Mouse (Mus musculus) embryonic fibroblast, embryonic 13.5 days (primary cell): ENCODE measurements around the gene Slc22a6. TPM values are rescaled to one million over a fixed set of nuclear protein-coding genes. Genes with fewer than 3 reads are reported as not detected.

ENCODE experiments used
- H3K27ac ChIP-seq: 2 replicates; pipeline ENCODE4 v1.5.1; 2012; ENCODE audit warnings: low read length, control low read depth, inconsistent platforms; ENCODE audit not compliant: insufficient read depth
- H3K4me1 ChIP-seq: 2 replicates; pipeline ENCODE4 v1.6.1; 2011; ENCODE audit warnings: low read length; ENCODE audit not compliant: control insufficient read depth, insufficient read depth
- H3K4me3 ChIP-seq: 2 replicates; pipeline ENCODE4 v1.5.1; 2011; ENCODE audit warnings: mild to moderate bottlenecking, control low read depth, low read length; ENCODE audit not compliant: insufficient read depth
- CTCF ChIP-seq: IDR thresholded peaks from 2 replicates; pipeline ENCODE4 v1.5.1; 2011; ENCODE audit warnings: mild to moderate bottlenecking, control low read depth, low read length, moderate library complexity, borderline replicate concordance; ENCODE audit not compliant: insufficient read depth
- POLR2A ChIP-seq: IDR thresholded peaks from 2 replicates; pipeline ENCODE4 v1.6.1; 2011; ENCODE audit warnings: low read depth, mild to moderate bottlenecking, control low read depth, low read length, moderate library complexity
- polyA plus RNA-seq: library from polyadenylated mRNA; stranded (reverse); fragments of >200 nt; gene quantifications from 2 replicates; pipeline ENCODE4 v1.2.4, GENCODE M21; 2011; ENCODE audit warnings: low read depth; ENCODE audit not compliant: missing spikeins, insufficient read length

The Slc22a6 gene
- polyA plus RNA-seq, 1 experiment: not detected

DNA sequence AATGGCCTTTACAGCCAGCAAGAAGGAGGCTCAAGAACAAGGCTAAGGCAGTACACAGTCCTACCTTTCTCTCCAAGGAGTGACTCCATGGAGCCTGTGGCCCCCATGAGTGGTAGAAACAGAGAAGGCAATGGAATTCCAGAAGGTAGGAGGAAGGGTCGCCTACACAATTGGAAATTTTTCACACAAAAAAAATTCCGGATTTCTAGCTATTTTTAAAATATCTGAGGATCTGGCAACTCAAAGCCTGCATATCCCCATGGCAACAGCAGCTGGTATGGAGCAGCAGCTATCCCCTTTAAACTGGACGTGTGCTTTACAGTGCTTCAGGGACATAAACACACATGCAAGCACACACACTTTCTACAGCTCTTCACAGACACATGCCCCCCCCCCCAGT is 31.5 kb upstream of the Slc22a6 start:
- Histone ChIP-seq H3K4me1 (no peaks in the 10 kb centered on the region), H3K4me3 (no peak overlapping the region), H3K27ac (no peak overlapping the region)
- no peak for TF ChIP-seq POLR2A
- TF ChIP-seq CTCF: no peak

DNA sequence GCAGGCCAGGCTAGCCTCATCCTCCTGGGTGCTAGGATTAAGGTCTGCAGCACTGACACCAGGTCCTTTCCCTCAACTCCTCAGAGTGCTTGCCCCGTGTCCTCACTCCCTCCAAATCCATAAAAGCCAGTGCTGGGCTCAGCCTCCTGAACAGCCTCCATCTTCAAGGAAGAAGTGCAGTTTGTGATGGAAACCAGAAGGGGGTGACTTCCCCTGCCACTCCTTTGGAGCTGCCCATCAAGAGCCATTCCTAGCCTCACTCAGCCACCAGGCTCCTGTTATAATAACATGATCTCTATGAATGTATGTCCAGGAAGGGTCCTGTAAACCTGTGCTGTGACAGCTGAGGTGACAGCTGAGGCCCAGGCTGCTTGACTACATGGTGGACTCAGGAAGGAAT is 30.5 kb upstream of the Slc22a6 start:
- Histone ChIP-seq H3K4me3 (no peak overlapping the region), H3K4me1 (no peaks in the 10 kb centered on the region), H3K27ac (no peak overlapping the region)
- TF ChIP-seq POLR2A (no peak), CTCF (no peak)

GRCm38 (mm10) chr19:8590954-8591353 is 26.9 kb upstream of the Slc22a6 start, which contains the start of gene Slc22a8:
Gene Slc22a8, plus strand, starts transcription at chr19:8591254.
- H3K27ac ChIP-seq: no peak within 1 kb of the TSS

GRCm38 (mm10) chr19:8592155-8592554 is 25.7 kb upstream of the Slc22a6 start:
- TF ChIP-seq CTCF: no peak
- no peak for TF ChIP-seq POLR2A
- no peak overlapping the region for H3K27ac ChIP-seq
- H3K4me1 ChIP-seq: no peaks in the 10 kb centered on the region
- H3K4me3 ChIP-seq: no peak overlapping the region

More at GRCm38 (mm10) chr19:8590954-8591353, 26.9 kb upstream of the Slc22a6 start, which contains the start of gene Slc22a8:
- Histone ChIP-seq H3K4me3 (no peak within 1 kb of the TSS), H3K4me1 (no peaks in the 10 kb centered on the region)
- TF ChIP-seq CTCF: no peak
- no peak for TF ChIP-seq POLR2A

DNA sequence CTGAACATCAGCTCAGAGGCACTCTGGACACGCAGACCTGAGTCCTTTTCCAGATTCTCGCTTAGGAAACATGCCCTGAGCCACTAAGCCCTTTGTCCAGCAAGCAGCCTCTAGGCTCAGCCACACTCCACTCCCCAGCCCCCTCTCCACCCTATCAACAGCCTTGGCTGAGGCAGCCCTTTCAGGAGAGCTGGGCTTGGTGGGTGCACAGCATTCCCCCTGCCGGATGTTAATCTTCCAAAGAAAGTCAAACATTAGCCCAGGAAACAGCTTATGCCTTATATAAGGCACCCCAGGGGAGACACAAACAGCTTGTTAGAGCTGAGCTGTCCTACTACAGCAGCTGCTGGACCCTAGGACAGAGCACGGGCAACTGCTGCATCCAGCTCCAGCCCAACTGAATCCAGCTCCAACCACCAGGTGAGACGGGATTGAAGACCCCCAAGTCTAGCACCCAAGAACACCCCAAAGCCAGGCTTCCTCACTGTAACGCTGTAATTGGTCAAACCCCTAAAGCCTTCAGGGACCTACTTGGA is 24.9 kb upstream of the Slc22a6 start:
- TF ChIP-seq POLR2A (no peak), CTCF (no peak)
- Histone ChIP-seq H3K4me3 (no peak overlapping the region), H3K27ac (no peak overlapping the region), H3K4me1 (no peaks in the 10 kb centered on the region)

DNA sequence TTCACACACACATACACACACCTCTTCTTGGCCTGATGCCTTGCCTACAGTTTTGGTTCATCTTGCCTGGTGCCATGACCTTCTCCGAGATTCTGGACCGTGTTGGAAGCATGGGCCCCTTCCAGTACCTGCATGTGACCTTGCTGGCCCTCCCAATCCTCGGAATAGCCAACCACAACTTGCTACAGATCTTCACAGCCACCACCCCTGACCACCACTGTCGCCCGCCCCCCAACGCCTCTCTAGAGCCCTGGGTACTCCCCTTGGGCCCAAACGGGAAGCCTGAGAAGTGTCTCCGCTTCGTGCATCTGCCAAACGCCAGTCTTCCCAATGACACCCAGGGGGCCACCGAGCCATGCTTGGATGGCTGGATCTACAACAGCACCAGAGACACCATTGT is 24.0 kb upstream of the Slc22a6 start:
- TF ChIP-seq POLR2A (no peak), CTCF (no peak)
- H3K4me1 ChIP-seq: no peaks in the 10 kb centered on the region
- H3K4me3 ChIP-seq: no peak overlapping the region
- no peak overlapping the region for H3K27ac ChIP-seq

DNA sequence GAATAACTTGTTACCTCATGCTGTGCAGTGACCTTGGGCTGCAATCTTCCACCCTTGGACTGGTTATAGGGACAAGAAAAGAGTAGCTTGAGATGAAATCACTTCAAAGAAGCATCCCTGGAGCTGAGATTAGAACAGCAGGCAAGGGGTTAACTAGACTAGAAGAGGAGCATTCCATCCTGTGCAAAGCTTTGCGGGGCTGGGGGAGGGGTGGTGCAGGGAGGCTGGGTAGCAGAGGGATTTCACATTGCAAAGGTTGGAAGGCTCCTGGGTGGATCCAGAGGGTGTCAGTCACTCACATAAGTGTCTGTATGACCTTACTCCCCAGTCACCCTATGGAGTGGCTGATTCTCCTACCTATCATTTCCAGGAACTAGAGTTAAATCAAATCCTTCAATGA is 23.3 kb upstream of the Slc22a6 start:
- H3K4me3 ChIP-seq: no peak overlapping the region
- no peaks in the 10 kb centered on the region for H3K4me1 ChIP-seq
- TF ChIP-seq POLR2A (no peak), CTCF (no peak)
- H3K27ac ChIP-seq: no peak overlapping the region

- Histone ChIP-seq H3K4me3 (no peak overlapping the region), H3K27ac (no peak overlapping the region), H3K4me1 (no peaks in the 10 kb centered on the region)
- TF ChIP-seq POLR2A (no peak), CTCF (no peak)
These were observed 20.6 kb upstream of the Slc22a6 start for GRCm38 (mm10) chr19:8597269-8597668.

DNA sequence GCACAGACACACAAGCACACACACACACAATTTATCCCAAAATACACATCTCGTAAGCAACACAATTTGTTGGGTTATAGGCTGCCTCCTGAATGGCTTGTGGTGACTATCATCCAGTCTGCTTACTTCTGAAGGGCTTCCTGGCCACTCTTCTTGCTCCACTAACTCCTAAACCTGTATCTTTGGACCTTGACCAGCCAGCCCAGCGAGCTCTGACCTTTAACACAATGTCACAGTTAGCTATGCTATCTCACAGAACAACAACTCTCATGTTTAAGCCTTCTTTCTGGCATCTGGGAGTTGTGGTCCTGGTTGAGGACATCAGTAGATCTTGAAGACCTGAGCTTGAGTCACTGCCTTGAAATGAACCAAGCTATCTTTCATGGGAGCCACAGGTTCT is 18.6 kb upstream of the Slc22a6 start:
- TF ChIP-seq CTCF: no peak
- TF ChIP-seq POLR2A: no peak
- Histone ChIP-seq H3K27ac (no peak overlapping the region), H3K4me3 (no peak overlapping the region), H3K4me1 (no peaks in the 10 kb centered on the region)

DNA sequence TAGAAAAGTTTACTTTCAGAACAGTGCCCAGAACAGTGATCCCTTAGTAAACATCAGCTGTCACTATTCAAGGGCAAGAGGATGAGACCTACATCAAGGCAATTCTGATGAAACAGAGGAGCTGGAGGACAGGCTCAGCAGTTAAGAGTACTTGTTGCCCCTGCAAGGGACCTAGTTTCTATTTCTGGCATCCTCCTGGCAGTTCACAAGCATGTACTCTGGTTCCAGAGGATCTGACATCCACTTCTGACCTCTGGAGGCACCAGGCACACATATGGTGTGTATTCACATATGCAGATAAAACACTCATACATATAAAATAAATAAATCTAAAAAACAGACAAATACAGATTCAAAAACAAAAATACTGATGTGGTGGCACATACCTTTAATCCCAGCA is 15.9 kb upstream of the Slc22a6 start:
- no peak overlapping the region for H3K4me3 ChIP-seq
- TF ChIP-seq POLR2A (no peak), CTCF (no peak)

GRCm38 (mm10) chr19:8602914-8603313 is 14.9 kb upstream of the Slc22a6 start:
- Histone ChIP-seq H3K4me3 (no peak overlapping the region), H3K27ac (no peak overlapping the region), H3K4me1 (no peaks in the 10 kb centered on the region)
- TF ChIP-seq POLR2A (no peak), CTCF (no peak)

More for the DNA sequence above, 15.9 kb upstream of the Slc22a6 start:
- Histone ChIP-seq H3K27ac (no peak overlapping the region), H3K4me1 (no peaks in the 10 kb centered on the region)
